Mouse (Mus musculus): ENCODE data around the gene Sema6d. TPM values are rescaled to one million over a fixed set of nuclear protein-coding genes. Genes with fewer than 3 reads are reported as not detected.
A peak's percentile ranks its signal among the peaks of the same experiment; 100 is the strongest.

Gene Sema6d
- total and polyA plus RNA-seq, 3 experiments: 13.8 to 16.4 (median 14.0) TPM

DNA sequence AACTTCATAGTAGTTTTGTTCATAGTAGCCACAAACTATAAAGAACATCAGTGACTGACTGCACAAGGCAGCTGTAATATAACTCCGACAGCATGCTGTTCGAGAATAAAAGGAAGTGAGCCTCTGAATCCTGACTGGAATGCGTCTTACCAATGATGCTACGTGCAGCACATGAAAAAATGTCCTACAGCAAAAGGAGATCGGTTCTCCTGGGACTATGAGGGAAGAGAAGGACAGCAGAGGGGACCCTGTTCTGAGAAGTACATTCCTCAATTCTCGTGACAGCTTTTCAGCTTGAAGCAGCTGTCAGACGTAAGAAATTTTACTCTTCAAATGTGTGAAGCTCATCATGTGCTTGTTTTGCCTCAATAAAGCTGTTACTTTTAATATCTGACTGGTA, 617.1 kb downstream of the Sema6d start:
- H3K9ac ChIP-seq (ENCODE audit: low read depth, low read length): 0 out of 2 replicates have a peak overlapping the region, but pooled peaks have one; percentile 28
- DNase-seq: no peak
- H3K4me1 ChIP-seq (ENCODE audit: control insufficient read depth, insufficient read depth, low read length): peaks cover 5% of the 10 kb centered on the region
- H3K4me3 ChIP-seq: no peak overlapping the region
- H3K79me2 ChIP-seq (replicated peaks; ENCODE audit: control insufficient read depth, insufficient read depth, low read length): no peaks in the 10 kb centered on the region
- no peaks in the 10 kb centered on the region for H3K27me3 ChIP-seq (ENCODE audit: control insufficient read depth, insufficient read depth, low read length)
- intact Hi-C loops (cut with DNase I): loop anchor here (10.0 kb wide), 1 partner anchor 148 kb away; no protein-coding TSS in a partner anchor
- WGBS: 39% methylated on average over 7 of the region's 7 CpGs
- no peak overlapping the region for H3K27ac ChIP-seq
- H3K36me3 ChIP-seq (ENCODE audit: control insufficient read depth, insufficient read depth, low read length): no peaks in the 10 kb centered on the region; the same call in 1 of the 2 replicates
- TF ChIP-seq CTCF (IDR thresholded peaks at IDR 0.05): no peak
